Mouse (Mus musculus): ENCODE data around the gene Gm15737. TPM values are rescaled to one million over a fixed set of nuclear protein-coding genes. Genes with fewer than 3 reads are reported as not detected.

Gene Gm15737
- polyA plus RNA-seq, 1 experiment from 2014 or later = 0.03 TPM

DNA sequence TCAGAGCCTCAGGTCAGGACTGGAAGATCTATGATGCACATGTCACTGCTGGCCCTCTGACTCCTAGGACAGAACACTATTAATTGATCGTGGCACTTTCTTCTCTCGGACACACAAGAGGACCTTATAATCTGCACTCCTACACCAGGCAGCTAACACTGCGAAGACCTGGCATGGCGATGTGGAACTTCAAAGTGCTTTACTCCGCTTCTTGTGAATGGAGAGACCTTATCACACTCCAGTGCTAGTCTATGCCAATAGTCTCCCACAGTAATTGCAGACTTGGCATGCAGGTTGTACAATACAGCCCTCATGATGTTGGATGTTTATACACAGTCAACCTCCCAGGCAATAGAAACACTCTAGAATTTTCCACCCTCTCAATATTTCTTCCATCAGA lies 9.6 kb downstream of the Gm15737 start:
- Histone ChIP-seq H3K9ac (ENCODE audit: low read depth, low read length) (no peak overlapping the region), H3K9me3 (replicated peaks; ENCODE audit: low read length) (no peaks in the 10 kb centered on the region), H3K4me2 (ENCODE audit: low read length) (no peak overlapping the region), H3K4me1 (replicated peaks; ENCODE audit: insufficient read depth, low read length) (peaks cover 12% of the 10 kb centered on the region), H3K27ac (no peak overlapping the region), H3K36me3 (ENCODE audit: insufficient read depth, low read length) (peaks cover 44% of the 10 kb centered on the region), H3K27me3 (ENCODE audit: insufficient read depth, low read length) (no peaks in the 10 kb centered on the region), H3K4me3 (replicated peaks; ENCODE audit: low read depth, low read length) (no peak overlapping the region)
- 66% methylated on average over 5 of the region's 5 CpGs for WGBS
- TF ChIP-seq CTCF (IDR thresholded peaks at IDR 0.05; ENCODE audit: low read depth) = no peak
- ATAC-seq (replicated peaks; ENCODE audit: low FRiP score, low read depth) (no peak), DNase-seq (ENCODE audit: low spot score) (no peak)

DNA sequence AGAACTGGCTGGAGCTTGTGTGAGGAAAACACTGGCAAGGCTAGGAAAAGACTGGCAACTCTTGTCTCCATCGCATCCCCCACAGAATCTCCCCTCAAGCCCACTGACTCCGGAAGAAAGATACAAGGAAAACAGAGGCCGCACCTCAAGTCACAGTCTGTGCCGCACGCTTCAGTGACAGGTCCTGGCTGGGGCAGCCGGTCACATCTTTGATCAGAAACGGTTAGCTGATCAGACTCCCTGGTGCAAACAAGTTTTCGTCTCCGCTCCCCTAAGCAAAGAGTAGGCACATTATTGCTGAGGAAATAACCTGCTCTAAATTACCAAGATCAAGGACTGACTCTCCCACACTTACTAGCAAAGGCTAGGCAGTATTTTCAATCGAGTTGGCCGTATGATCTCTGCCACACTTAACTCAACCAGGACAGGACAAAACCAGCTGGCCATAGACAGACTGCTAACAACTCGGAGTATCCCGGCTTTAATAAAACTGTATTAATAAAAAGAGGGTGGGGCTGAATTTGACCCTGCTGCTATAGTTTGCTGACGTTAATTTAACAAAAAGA lies 10.6 kb downstream of the Gm15737 start:
- Histone ChIP-seq H3K27ac (peak overlapping the region; percentile 57), H3K9ac (ENCODE audit: low read depth, low read length) (no peak overlapping the region), H3K9me3 (replicated peaks; ENCODE audit: low read length) (no peaks in the 10 kb centered on the region), H3K4me1 (replicated peaks; ENCODE audit: insufficient read depth, low read length) (peaks cover 12% of the 10 kb centered on the region), H3K27me3 (ENCODE audit: insufficient read depth, low read length) (no peaks in the 10 kb centered on the region), H3K4me3 (replicated peaks; ENCODE audit: low read depth, low read length) (no peak overlapping the region), H3K36me3 (ENCODE audit: insufficient read depth, low read length) (peaks cover 40% of the 10 kb centered on the region), H3K4me2 (ENCODE audit: low read length) (no peak overlapping the region)
- 43% methylated on average over 14 of the region's 14 CpGs for WGBS
- ATAC-seq (replicated peaks; ENCODE audit: low FRiP score, low read depth) (no peak), DNase-seq (ENCODE audit: low spot score) (peak; percentile 47)
- no peak for TF ChIP-seq CTCF (IDR thresholded peaks at IDR 0.05; ENCODE audit: low read depth)

DNA sequence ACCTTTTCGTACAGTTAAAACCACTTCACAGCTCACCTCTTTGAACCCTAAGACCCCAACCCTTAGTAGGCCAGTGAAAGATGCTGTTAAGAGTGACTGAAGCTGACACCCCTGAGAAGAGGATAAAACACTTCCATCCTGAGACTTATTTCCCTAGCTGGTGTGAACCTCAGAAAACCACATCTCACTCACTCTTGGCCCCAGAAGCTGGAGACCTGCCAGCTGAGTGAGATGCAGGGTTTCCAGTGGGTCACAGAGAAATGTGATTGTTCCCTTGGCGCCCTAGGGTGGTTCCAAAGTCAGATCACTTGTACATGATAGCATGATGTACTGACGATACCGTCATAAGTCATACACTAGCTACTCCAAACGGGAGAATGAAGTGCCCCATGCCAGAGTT lies 13.3 kb downstream of the Gm15737 start:
- peaks cover 12% of the 10 kb centered on the region for H3K4me1 ChIP-seq (replicated peaks; ENCODE audit: insufficient read depth, low read length)
- H3K4me3 ChIP-seq (replicated peaks; ENCODE audit: low read depth, low read length) = no peak overlapping the region
- WGBS = 75% methylated on average over 5 of the region's 5 CpGs
- H3K9me3 ChIP-seq (replicated peaks; ENCODE audit: low read length) = no peaks in the 10 kb centered on the region
- no peak overlapping the region for H3K4me2 ChIP-seq (ENCODE audit: low read length)
- TF ChIP-seq CTCF (IDR thresholded peaks at IDR 0.05; ENCODE audit: low read depth) = no peak
- H3K27me3 ChIP-seq (ENCODE audit: insufficient read depth, low read length) = no peaks in the 10 kb centered on the region
- no peak overlapping the region for H3K9ac ChIP-seq (ENCODE audit: low read depth, low read length)
- no peak for ATAC-seq (replicated peaks; ENCODE audit: low FRiP score, low read depth)
- H3K36me3 ChIP-seq (ENCODE audit: insufficient read depth, low read length) = peaks cover 50% of the 10 kb centered on the region
- no peak overlapping the region for H3K27ac ChIP-seq
- DNase-seq (ENCODE audit: low spot score) = no peak

- H3K9me3 ChIP-seq (replicated peaks; ENCODE audit: low read length) = no peaks in the 10 kb centered on the region
- H3K9ac ChIP-seq (ENCODE audit: low read depth, low read length) = no peak overlapping the region
- DNase-seq (ENCODE audit: low spot score) (peak; percentile 46), ATAC-seq (replicated peaks; ENCODE audit: low FRiP score, low read depth) (0 out of 2 replicates have a peak, but pooled peaks have one; percentile 29)
- no peak for TF ChIP-seq CTCF (IDR thresholded peaks at IDR 0.05; ENCODE audit: low read depth)
- H3K27me3 ChIP-seq (ENCODE audit: insufficient read depth, low read length) = no peaks in the 10 kb centered on the region
- peaks cover 12% of the 10 kb centered on the region for H3K4me1 ChIP-seq (replicated peaks; ENCODE audit: insufficient read depth, low read length)
- H3K4me3 ChIP-seq (replicated peaks; ENCODE audit: low read depth, low read length) = no peak overlapping the region
- H3K27ac ChIP-seq = peak overlapping the region; percentile 51
- H3K4me2 ChIP-seq (ENCODE audit: low read length) = no peak overlapping the region
- H3K36me3 ChIP-seq (ENCODE audit: insufficient read depth, low read length) = peaks cover 51% of the 10 kb centered on the region
- WGBS = 44% methylated on average over 9 of the region's 9 CpGs
Measured at GRCm38 (mm10) chr6:92883131-92883900, 14.2 kb downstream of the Gm15737 start.

DNA sequence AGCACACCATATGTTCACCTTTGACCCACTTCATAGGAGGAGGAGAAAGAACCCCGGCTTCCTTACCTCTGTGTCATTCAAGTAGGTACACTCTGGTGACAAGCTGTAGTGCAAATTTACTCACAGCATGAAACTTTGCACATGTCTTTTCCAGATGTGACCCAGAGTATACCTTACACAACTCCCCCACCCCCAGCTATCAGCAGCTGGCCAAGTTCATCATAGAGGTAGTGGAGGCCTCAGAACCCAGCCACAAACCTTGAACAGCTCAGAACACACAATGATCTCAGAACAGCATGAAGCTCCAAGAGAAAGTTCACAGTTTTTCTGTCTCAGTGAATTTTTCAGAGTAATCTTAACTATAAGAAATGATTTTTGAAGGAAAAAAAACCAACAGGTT lies 22.4 kb downstream of the Gm15737 start:
- no peaks in the 10 kb centered on the region for H3K4me1 ChIP-seq (replicated peaks; ENCODE audit: insufficient read depth, low read length)
- no peak for TF ChIP-seq CTCF (IDR thresholded peaks at IDR 0.05; ENCODE audit: low read depth)
- DNase-seq (ENCODE audit: low spot score) (no peak), ATAC-seq (replicated peaks; ENCODE audit: low FRiP score, low read depth) (no peak)
- peaks cover 46% of the 10 kb centered on the region for H3K36me3 ChIP-seq (ENCODE audit: insufficient read depth, low read length)
- no peak overlapping the region for H3K9ac ChIP-seq (ENCODE audit: low read depth, low read length)
- no peaks in the 10 kb centered on the region for H3K9me3 ChIP-seq (replicated peaks; ENCODE audit: low read length)
- no peak overlapping the region for H3K27ac ChIP-seq
- H3K4me3 ChIP-seq (replicated peaks; ENCODE audit: low read depth, low read length) = no peak overlapping the region
- WGBS = 29% methylated on average over 1 of the region's 1 CpGs
- H3K27me3 ChIP-seq (ENCODE audit: insufficient read depth, low read length) = no peaks in the 10 kb centered on the region
- no peak overlapping the region for H3K4me2 ChIP-seq (ENCODE audit: low read length)

DNA sequence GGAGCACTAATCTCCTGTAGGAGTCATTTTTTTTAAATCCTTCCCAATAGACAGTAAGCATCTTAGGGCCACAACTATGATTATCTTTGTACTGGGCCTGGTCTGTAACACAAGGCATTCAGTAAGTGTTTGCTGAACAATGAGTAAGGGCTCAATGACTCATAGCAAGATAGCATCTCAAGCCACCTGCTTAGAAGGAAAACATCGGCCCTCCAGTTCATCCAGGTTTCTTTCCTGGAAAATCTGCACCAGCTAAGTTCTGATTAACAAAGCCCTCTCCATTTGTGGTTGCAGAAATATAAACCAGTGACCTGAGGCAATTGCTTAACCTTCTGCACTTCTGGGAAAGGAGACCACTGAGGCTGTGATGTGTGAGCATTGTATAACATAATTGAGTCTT lies 34.9 kb downstream of the Gm15737 start:
- H3K36me3 ChIP-seq (ENCODE audit: insufficient read depth, low read length) = peaks cover 40% of the 10 kb centered on the region
- H3K4me2 ChIP-seq (ENCODE audit: low read length) = no peak overlapping the region
- DNase-seq (ENCODE audit: low spot score) (no peak), ATAC-seq (replicated peaks; ENCODE audit: low FRiP score, low read depth) (no peak)
- no peak overlapping the region for H3K4me3 ChIP-seq (replicated peaks; ENCODE audit: low read depth, low read length)
- peak overlapping the region; percentile 57; the same call in 1 of the 2 replicates for H3K27ac ChIP-seq
- TF ChIP-seq CTCF (IDR thresholded peaks at IDR 0.05; ENCODE audit: low read depth) = no peak
- H3K9me3 ChIP-seq (replicated peaks; ENCODE audit: low read length) = no peaks in the 10 kb centered on the region
- 82% methylated on average over 1 of the region's 1 CpGs for WGBS
- H3K9ac ChIP-seq (ENCODE audit: low read depth, low read length) = no peak overlapping the region
- H3K27me3 ChIP-seq (ENCODE audit: insufficient read depth, low read length) = no peaks in the 10 kb centered on the region
- no peaks in the 10 kb centered on the region; the same call in 1 of the 2 replicates for H3K4me1 ChIP-seq (replicated peaks; ENCODE audit: insufficient read depth, low read length)

Measured in kidney, postnatal 0 days (tissue).